Mouse (Mus musculus): ENCODE measurements around the gene Sash3.

Sash3 gene

DNA sequence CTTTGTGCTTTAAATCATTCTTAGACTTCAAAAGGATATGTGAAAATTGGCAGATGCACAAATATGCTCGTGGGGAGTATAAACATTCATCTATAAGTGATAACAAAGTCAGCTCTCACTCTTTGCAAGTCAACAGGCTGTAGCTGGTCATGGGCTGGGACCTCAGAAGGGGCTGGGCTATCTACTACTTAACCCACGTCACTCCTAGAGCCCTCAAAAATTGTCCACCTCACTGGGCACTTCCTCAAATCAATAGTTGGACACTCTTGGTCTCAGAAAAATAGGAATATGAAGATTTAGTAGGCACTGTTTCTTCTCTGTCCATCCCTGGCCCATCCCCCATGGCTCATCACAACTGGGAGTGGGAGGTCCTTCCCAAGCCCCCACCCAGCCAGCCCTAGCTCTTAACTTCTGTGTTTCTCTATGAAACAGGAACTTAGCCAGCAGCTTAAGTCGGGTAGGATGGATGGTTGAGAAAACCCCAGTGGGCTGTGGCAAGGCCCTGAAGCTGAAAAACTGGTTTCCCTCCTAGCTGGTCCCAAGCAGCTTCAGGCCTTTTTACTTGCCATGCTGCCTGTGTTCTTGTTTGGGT, 5.9 kb upstream of the Sash3 start:
- no peak for DNase-seq (ENCODE audit: inconsistent age in 2 of 2, low spot score in 1 of 2)

DNA sequence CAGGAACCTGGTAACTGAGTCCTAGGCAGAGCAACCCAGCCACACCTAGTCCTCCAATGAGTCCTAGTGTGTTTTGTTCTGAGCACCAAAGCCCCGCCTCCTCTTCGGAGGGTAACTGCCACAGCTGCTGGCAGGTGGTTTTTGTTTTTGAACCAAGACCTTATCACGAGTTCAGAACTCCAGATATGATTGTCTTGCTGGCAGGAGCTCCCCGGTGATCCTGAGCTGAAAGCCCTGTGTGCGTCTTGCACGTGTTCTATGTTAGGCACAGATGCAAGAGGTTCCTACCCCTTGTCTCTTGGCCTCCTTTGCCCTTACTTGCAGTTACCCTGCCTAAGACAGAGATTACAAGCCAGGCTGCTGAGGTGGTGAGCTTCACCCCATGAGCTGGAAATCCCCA, 4.8 kb upstream of the Sash3 start:
- no peak for DNase-seq (ENCODE audit: inconsistent age in 2 of 2, low spot score in 1 of 2)

DNA sequence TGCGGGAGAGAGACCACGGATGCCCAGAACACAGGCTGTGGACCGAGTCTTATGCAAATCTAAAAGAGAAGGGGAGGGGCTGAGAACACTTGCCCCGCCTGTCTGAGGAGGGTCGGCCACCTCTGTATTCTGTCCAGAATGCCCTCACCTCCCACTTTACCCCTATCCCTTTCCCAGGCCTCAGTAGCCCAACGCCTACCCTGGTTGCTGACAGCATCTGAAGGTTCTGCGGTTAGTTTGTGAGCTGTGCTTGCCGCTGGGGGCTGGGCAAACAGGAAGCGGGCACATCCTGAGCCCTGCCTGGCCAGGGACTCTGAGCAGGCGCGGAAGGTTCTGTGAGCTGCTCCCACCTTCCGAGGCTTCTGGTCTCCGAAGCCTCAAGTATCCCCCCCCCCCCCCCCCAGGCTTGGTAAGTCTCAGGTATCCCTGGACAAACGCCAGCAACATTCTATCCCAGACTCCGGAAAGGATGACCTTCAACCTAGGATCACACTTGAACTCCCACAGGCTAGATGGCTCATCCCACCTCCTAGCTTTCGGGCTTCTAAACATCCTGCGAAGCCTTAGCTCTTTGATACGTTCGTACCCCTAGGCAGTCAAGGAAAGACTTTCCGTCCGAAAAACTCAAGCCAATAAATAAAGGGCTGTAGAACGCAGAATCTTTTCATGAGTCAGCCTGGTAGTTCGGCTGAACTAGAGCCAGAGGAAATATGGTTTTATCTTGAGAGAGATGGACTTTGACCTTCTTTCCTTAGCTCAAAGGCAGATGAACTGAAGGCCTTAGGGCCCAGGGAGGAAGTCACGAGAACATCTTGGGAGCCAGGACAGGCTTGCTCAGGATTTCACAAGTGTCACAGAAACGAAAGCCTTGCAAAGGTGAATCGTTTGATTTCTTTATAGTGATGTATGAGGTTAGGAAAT, 2.6 kb upstream of the Sash3 start:
- DNase-seq (ENCODE audit: inconsistent age in 2 of 2, low spot score in 1 of 2), result peak; percentile 34 to 44

DNA sequence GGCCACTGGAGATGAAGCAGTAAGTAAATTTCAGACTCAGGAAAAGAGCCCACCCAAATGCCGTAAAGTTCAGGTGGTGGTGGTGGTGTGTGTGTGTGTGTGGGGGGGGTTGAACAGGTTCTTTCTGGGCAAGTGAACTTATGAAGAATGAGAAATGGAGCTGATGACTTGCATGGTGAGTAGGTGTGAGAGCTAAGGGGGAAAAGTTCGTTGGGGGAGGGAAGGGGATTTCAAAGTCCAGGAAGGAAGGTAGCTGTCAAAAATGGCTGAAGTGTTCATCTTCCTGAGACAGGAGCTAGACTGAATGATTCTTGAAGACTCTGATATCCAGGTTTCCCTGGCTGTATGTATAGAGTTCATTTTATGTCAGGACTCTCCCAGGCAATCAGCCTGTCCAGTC, 990 bp downstream of the Sash3 start:
- no peak for DNase-seq (ENCODE audit: inconsistent age in 2 of 2, low spot score in 1 of 2)

DNA sequence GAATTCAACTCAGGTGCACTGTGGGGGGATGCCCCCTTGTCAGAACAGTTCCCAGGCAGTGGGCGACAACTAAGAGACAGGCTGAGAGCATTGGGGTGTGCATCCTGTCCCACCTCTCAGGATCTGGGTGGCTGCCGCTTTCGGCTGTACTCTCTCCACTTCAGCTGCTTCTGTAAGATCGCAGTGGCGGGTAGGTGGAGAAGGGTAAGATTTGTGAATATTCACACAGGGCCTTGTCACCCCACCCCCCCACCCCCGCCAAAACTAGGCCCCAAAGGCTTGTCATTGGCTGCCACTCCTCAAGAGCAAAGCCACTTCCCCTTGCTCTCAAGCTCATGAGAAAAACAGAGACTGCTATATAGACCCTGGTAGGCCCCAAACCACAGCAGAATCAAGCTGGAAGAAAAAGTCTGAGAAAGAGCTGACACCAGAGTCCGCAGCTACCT, 1.5 kb downstream of the Sash3 start:
- no peak for DNase-seq (ENCODE audit: inconsistent age in 2 of 2, low spot score in 1 of 2)

DNA sequence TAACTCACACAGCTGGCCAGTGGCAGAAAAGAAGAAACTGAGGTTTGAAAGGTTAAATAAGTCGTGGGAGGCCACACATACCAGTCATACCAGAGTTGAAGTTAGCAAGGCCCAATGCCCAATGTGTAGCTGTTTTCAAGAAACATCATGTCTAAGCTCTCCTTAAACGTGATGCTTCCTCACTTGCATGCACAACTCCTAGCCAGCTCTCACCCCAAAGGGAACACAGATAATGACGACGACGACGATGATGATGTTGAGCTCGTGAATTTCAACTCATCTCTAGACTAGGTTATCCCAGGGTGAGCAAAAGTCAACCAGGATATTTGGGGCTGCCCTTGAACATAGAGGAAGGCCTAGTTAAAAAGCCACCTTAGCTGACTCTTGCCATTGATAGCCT, 5.9 kb downstream of the Sash3 start:
- no peak for DNase-seq (ENCODE audit: inconsistent age in 2 of 2, low spot score in 1 of 2)

DNA sequence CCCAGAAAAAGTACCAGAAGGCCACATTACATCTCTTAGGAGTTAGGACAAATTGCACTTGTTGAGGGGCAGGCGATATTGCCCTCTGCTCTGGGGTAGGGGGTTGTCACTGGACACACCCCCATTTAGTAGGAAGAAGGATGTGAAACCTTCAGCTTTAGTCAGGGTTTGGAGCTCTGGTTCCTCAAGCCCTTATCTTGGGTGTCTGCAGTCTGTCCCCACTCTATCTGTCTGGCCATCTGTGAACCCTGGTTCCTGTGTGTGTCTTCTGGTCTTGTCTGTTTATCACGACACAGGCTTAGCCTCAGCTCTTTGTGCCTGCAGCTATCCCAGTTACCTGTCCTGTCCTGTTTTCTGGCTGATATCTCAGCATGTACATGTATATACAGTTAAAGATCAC, 7.2 kb downstream of the Sash3 start:
- DNase-seq (ENCODE audit: inconsistent age in 2 of 2, low spot score in 1 of 2), result no peak

DNA sequence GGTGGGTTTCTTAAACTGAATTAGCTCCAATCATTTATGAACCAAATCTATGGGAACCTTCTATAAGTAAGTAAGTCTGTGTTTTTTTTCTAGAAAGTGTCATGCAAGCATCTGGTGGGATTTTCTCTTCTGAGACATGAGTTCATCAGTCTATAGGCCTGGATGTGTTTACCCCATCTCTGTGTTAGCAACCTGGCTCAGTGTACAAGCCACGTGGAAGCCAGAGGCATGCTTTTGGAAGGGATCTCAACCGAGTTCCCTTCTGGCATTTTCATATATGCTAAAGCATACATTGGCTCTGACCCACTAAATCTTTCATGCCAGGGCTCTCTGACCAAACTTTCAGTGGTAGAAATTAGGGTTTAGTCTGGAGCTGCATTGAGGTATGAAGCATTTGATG, 7.7 kb downstream of the Sash3 start:
- DNase-seq (ENCODE audit: inconsistent age in 2 of 2, low spot score in 1 of 2), result no peak

DNA sequence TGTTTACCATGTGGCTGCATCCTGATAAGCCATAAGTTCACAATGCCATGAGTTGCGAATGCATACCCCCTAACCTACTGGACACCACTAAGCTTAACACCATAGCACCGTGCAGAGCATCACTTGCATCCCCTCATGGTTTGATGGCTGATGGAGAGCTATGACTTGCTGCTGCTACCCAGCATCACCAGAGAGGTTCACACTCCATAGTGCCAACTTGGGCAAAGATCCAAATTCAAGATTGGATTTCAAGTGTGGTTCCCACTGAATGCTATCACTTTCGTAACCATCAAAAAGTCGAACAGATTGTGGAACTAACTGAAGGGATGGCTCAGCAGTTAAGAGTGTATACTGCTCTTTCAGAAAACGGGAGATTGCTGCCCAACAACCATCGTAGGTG, 9.3 kb downstream of the Sash3 start:
- DNase-seq (ENCODE audit: inconsistent age in 2 of 2, low spot score in 1 of 2), result no peak

DNA sequence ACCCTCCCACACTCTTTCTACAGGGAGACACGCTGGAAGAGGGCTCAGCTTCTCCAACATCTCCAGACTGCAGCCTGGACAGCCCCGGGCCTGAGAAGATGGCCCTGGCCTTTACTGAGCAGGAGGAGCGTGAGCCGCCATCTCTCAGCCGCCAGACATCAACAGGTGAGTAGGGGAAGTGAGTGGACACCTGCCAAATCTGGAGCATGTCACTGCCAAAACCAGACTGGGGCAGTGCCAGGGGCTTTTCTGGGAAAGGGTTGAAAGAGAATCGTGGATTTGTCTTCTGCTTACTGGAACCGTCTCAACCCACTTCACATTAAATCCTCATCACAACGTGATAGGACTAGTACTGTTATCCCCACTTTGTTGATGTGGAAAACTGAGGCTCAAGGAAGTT, 11.2 kb downstream of the Sash3 start:
- DNase-seq (ENCODE audit: inconsistent age in 2 of 2, low spot score in 1 of 2), result no peak

DNA sequence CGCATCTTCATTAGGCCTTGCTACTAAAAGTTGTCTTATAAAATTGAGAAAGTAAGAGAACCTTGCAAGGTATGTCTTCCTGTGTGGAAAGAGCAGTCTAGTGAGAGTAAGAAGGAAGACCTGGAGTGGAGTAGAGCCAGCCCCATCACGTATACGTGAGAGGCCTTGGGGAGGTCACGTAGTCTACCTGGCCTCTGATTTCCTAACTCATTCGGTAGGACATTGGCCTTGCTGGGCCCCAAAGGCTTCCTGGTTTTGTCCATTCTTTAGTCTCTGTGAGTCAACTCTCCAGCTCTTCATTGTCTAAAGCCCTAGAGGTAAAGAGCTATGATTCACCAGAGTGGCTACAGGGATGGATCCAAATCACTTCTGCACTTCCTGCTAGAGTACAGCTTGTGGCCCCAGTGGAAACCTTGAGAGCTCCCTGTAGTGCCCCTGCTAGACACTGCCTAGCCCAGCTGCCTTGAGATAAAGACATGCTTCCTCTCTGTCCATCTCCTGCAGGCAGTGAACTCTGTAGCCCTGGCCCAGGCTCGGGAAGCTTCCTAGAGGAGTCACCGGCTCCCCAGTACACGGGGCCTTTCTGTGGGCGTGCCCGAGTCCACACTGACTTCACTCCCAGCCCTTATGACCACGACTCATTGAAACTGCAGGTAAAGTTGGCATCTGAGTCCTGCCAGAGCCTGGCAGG, 12.1 kb downstream of the Sash3 start:
- DNase-seq (ENCODE audit: inconsistent age in 2 of 2, low spot score in 1 of 2), result no peak

DNA sequence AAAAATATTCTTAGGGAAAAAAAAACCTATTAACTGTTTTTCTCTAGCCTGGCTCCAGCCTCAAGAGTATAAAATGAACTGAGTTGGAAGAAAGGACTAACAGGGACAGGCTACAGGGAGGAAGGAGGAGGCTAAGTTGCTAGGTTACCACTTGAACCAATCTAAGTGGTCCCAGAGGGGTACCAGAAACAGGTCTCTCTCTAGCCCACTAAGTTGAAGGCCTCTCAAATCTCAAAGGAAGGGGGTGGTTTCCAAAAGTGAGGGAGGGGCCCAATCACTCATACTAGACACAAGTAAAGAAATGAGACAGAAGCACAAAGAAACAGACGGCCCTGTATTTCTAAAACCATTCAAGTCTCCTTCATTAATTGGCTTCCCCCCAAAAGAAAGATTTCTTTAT, 23.7 kb downstream of the Sash3 start:
- no peak for DNase-seq (ENCODE audit: inconsistent age in 2 of 2, low spot score in 1 of 2)

DNA sequence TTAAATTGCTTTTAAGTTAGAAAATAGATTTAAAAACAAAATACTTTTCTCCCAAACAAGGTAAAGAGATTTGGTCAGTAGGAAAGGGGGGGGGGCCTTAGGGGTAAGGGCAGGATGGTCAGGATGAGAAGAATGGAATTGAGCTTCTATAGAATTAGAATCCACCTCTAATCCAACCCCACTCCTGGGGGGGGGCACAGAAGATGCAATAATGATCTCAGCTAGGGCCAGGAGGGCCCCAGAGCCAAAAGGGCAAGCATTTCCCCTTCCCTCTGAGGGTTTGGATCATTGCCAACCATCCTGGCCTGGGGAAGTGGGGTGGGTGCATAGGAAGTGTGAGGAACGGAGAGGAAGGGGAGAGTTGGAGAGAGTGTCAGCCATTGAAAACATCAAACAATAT, 24.1 kb downstream of the Sash3 start:
- no peak for DNase-seq (ENCODE audit: inconsistent age in 2 of 2, low spot score in 1 of 2)

DNA sequence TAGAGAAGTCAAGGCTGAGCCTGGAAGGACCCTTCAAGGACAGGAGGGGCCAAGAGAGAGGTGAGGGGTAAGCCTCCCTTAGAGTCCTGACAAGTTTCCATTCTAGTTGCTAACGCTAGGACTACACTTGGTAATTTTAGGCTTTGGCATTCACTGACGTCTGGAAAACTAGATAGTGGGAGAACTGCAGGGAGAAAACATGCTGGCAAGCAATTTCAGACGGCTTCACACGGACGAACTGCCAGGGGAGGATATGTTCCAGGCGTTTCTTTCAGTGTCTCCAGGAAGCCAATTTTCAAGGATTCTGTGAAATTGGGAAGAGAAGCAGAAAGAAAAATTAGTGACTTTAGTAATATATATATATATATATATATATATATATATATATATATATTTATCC, 35.6 kb downstream of the Sash3 start:
- no peak for DNase-seq (ENCODE audit: inconsistent age in 2 of 2, low spot score in 1 of 2)

DNA sequence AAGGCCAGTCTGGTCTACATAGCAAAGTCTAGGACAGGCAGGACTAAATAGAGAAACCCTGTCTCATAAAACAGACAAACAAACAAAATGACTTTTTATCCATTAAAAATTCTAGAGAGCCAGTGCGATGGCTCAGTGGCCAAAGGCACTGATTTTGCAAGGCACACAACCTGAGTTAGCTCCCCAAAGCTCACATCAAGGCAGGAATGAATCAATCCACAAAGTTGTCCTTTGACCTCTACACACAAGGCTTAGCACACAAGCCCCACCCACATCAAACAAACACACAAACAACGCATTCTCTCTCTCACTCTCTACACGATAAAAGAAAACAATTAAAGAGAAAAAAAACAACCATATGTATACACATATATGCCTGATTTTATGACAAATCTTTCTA, 38.5 kb downstream of the Sash3 start:
- DNase-seq (ENCODE audit: inconsistent age in 2 of 2, low spot score in 1 of 2), result no peak

DNA sequence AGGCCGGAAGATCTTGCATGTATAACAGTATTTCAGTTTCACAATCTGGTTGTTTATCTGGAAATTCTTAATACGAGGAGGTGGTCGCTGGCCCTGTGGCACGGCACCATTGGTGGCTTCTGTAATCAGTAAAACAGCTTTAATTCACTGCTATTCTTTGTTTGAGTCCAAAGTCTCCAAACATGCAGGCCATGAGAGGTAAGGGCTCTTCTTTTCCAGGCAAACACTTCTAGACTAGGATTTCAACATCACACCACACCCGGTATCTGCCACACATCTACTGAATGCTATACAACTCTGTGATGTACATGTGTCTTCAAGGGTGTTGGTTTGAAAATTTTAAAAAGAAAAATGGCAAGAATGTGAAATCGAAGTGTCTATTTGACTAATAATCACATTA, 45.0 kb downstream of the Sash3 start:
- no peak for DNase-seq (ENCODE audit: inconsistent age in 2 of 2, low spot score in 1 of 2)

DNA sequence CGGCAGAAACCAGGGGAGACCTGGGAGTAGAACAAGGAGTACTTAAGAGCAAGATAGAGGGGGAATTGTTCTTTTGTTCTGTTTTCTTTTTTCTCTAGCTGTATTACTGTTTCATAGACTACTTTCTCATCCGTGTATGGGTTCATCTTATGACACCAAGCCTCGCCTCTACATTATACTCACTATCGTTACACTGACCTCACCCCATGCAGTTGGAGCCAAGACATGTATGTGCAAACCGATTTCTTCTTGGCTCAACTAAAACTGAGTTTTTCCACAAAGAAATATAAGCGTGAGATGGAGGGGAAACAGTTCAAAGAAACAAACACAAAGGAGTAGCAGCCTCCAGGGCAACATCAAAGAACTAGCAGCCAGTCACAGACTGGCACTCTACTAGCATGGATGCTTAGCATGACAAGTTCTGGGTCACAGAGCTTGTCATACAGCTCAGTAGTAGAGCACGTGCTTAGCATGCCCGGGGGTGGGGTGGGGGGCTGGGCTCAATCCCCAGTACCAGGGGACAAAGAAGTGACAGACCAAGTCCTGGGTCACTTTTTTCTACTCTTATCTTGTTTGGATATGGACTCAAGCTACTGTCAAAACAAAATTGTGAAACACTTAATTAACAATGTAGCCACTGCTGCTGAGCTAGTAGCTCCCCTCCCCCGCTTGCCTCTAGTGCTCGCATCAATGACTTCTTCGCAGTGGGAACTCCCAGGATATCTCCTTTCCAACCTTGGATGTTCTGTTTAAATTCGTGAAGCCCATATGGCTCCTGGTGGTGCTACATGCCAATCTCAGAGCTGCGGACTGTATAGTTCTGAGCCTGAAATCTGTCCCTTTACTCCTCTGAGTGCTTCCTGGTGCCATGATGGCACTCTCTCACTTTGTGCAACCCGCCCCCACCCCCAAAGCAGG, 47.3 kb downstream of the Sash3 start:
- no peak for DNase-seq (ENCODE audit: inconsistent age in 2 of 2, low spot score in 1 of 2)

DNA sequence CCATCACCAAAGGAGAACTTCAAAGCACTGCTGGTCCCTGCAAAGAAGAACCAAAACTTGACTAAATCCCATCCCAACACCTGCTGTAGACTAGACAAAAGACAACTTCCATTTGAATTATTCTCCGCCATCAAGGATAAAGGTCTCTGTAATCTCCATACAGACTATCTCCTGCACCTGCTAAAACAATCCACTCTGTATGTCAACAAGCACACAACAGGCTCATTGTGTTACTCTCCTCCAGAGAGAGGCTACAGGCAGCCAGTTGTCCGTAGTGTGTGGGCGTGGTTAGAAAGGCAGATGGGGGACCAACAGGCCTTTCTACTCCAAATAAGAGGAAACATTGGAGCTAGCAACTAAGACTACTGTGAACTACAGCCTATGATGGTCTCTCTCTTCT, 51.6 kb downstream of the Sash3 start:
- DNase-seq (ENCODE audit: inconsistent age in 2 of 2, low spot score in 1 of 2), result no peak

DNA sequence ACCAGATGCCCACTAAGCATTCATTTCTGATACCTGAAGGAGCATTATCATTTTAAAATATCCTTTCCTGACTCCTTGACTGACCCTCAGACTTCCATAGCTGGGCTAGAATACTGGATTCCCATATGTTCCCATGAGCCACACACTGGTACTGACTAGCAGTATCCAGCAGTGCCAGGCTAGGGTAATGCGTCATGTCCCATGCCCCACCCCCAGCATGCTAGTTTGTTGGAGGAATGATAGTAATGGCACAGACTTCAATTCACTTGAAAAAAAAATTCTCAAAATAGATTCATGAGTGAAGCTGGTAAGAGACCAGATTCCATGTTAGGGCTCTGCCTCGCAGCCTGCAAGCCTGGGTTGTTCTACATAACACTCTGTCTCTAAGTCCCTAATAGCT, 52.8 kb downstream of the Sash3 start:
- no peak for DNase-seq (ENCODE audit: inconsistent age in 2 of 2, low spot score in 1 of 2)

DNA sequence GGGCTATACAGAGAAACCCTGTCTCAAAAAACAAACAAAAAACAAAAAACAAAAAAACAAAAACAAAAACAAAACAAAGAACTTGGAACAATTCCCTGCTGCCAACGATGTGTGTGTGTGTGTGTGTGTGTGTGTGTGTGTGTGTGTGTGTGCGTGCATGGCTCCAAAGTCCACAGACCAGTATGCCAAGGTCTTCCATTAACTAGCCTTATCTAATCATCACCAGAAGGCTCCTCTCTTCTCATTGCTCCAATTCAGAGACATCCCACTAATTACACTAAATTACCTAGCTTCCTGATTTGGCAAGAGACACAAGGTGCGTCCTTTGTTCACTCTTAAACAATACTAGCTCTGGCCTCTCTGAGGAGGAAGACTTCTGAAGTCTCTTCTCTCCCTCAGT, 54.5 kb downstream of the Sash3 start:
- DNase-seq (ENCODE audit: inconsistent age in 2 of 2, low spot score in 1 of 2), result no peak

DNA sequence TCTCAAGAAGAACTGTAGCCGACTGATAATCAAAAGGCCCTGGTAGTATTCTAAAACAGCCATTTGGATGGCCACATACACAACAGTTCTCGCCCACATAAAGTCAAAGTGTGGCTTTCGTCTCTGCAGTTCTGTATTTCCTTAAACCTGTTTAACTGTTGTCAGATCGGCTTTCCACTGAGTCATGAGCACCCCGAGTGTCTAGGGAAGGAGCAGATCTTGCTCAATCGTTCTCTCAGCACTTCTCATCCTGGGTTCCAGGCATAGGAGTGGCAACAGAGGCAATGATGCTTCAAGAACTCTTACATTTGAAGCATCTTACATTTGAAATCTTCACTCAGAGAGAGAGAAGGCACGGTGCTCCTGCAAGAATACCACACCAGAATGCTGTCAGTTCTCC, 55.7 kb downstream of the Sash3 start:
- DNase-seq (ENCODE audit: inconsistent age in 2 of 2, low spot score in 1 of 2), result no peak

Measured in adrenal gland, adult (tissue).